Mouse (Mus musculus) liver, embryonic 11.5 days (tissue): ENCODE results near the gene Pfkp. TPM values are rescaled to one million over a fixed set of nuclear protein-coding genes. Genes with fewer than 3 reads are reported as not detected.
A peak's percentile ranks its signal among the peaks of the same experiment; 100 is the strongest.

Source experiments
- ATAC-seq: fragments of 200-750 bp; cut with Nextera tagmentation; replicated peaks from 2 replicates; pipeline ENCODE4 v1.8.0; 2017; ENCODE audit warnings: moderate number of reproducible peaks, mild to moderate bottlenecking, moderate TSS enrichment, moderate library complexity; ENCODE audit not compliant: low FRiP score
- DNase-seq: peaks from one replicate; pipeline ENCODE4 v3.0.0-alpha.2; 2017; ENCODE audit warnings: low spot score
- H3K27ac ChIP-seq: fragments of 300-500 bp; sonication (generic); 2 replicates; pipeline ENCODE4 v1.5.1; 2014; ENCODE audit warnings: mild to moderate bottlenecking, low read depth, low read length, control low read depth
- H3K27me3 ChIP-seq: fragments of 300-500 bp; sonication (generic); replicated peaks from 2 replicates; pipeline ENCODE4 v1.6.1; 2014; ENCODE audit warnings: low read length, mixed read lengths; ENCODE audit not compliant: control insufficient read depth, insufficient read depth
- H3K36me3 ChIP-seq: fragments of 300-500 bp; sonication (generic); 2 replicates; pipeline ENCODE4 v1.6.1; 2014; ENCODE audit warnings: mild to moderate bottlenecking, low read length, moderate library complexity, mixed read lengths; ENCODE audit not compliant: control insufficient read depth, insufficient read depth
- H3K4me1 ChIP-seq: fragments of 300-500 bp; sonication (generic); replicated peaks from 2 replicates; pipeline ENCODE4 v1.6.1; 2014; ENCODE audit warnings: low read length, mixed read lengths; ENCODE audit not compliant: control insufficient read depth, insufficient read depth
- H3K4me2 ChIP-seq: fragments of 300-500 bp; sonication (generic); 2 replicates; pipeline ENCODE4 v1.6.1; 2014; ENCODE audit warnings: mild to moderate bottlenecking, control low read depth, moderate library complexity
- H3K4me3 ChIP-seq: fragments of 300-500 bp; sonication (generic); 2 replicates; pipeline ENCODE4 v1.5.1; 2014; ENCODE audit warnings: low read depth, low read length, control low read depth
- H3K9ac ChIP-seq: fragments of 300-500 bp; sonication (generic); 2 replicates; pipeline ENCODE4 v1.6.1; 2014; ENCODE audit warnings: low read depth, low read length, control low read depth
- H3K9me3 ChIP-seq: fragments of 300-500 bp; sonication (generic); 2 replicates; pipeline ENCODE4 v1.6.1; 2016; ENCODE audit warnings: low read length, inconsistent platforms, mixed read lengths; ENCODE audit not compliant: control insufficient read depth
- WGBS: fragments of 180-500 bp; shearing (Covaris S2); extraction: QIAGEN DNeasy Blood & Tissue Kit; methylation state at CpG from one replicate; pipeline ENCODE4 v1.1.7; 2014; 5-methylcytosine and 5-hydroxymethylcytosine counted together
- polyA plus RNA-seq: library from polyadenylated mRNA; unstranded; fragments of >200 nt; fragmentation: Nextera tagmentation; extraction: Ambion mirVana; gene quantifications from 2 replicates; pipeline ENCODE4 v1.2.1, GENCODE M21; 2014

Pfkp gene
- polyA plus RNA-seq, 1 experiment from 2014 or later = 27.4 TPM

DNA sequence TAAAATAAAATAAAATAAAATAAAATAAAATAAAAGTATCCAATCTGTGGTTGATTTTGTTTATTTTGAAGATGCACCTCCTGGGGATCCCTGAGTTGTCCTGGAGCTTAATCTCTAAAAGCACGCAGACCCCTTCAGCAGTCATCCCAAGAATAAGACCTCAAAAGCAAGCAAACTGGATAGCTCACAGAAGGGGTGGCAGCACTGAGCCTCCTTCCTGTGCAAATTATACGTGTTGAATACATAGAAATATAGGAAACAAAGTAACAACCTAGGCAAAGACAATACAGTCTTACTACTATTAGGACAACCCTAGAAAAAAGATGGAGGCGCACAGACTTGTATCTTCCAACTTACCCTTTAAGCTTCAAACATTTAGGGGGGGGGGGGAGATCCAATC lies 965 bp upstream of the Pfkp start:
- H3K4me1 ChIP-seq = peaks cover 10% of the 10 kb centered on the region; the same call in 1 of the 2 replicates
- no peaks in the 10 kb centered on the region for H3K27me3 ChIP-seq
- H3K9me3 ChIP-seq = no peaks in the 10 kb centered on the region
- H3K4me2 ChIP-seq = no peak overlapping the region
- no peak overlapping the region for H3K27ac ChIP-seq
- WGBS = 80% methylated on average over 3 of the region's 3 CpGs
- no peak for ATAC-seq
- H3K9ac ChIP-seq = no peak overlapping the region
- no peak for DNase-seq
- H3K4me3 ChIP-seq = no peak overlapping the region
- H3K36me3 ChIP-seq = no peaks in the 10 kb centered on the region

DNA sequence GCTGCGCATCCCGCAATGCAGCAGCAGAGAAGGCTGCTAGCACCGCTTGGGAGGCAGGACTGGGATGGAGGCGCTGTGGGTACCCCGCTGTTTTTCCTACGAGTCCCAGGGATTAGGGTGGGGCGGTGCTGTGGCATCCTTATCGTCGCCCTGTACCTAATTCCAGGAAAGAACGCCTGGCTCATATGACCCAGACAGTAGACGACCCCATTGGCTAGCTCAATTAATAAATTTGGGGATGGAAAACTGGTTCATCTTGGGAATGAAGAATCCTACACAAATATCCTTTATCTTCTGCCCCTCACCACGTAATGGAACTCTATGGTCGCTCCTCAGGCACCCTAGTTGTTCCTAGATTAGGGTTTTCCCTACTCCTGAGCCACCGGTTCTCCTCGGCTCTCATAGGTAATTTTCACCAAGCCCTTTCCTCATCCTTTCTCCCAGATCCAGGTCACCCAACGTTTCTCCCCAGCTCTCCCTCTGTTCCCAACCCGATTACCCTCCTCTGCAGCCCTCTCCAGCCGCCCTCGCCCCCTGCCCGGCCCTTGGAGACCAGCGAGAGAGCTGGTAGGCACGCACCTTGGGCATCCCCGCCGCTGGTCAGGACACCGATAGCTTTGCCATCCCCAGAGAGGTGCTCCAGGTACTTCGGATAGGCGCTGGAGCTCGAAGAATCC lies 447 bp downstream of the Pfkp start:
- DNase-seq (no peak), ATAC-seq (peak; percentile 22; the same call in 1 of the 2 replicates)
- Histone ChIP-seq H3K9ac (peak overlapping the region; percentile 71), H3K4me1 (peaks cover 17% of the 10 kb centered on the region), H3K27me3 (no peaks in the 10 kb centered on the region), H3K36me3 (no peaks in the 10 kb centered on the region), H3K9me3 (no peaks in the 10 kb centered on the region), H3K27ac (peak overlapping the region; percentile 43; the same call in 1 of the 2 replicates), H3K4me3 (peak overlapping the region; percentile 70), H3K4me2 (peak overlapping the region; percentile 100)
- 1% methylated on average over 27 of the region's 28 CpGs for WGBS

DNA sequence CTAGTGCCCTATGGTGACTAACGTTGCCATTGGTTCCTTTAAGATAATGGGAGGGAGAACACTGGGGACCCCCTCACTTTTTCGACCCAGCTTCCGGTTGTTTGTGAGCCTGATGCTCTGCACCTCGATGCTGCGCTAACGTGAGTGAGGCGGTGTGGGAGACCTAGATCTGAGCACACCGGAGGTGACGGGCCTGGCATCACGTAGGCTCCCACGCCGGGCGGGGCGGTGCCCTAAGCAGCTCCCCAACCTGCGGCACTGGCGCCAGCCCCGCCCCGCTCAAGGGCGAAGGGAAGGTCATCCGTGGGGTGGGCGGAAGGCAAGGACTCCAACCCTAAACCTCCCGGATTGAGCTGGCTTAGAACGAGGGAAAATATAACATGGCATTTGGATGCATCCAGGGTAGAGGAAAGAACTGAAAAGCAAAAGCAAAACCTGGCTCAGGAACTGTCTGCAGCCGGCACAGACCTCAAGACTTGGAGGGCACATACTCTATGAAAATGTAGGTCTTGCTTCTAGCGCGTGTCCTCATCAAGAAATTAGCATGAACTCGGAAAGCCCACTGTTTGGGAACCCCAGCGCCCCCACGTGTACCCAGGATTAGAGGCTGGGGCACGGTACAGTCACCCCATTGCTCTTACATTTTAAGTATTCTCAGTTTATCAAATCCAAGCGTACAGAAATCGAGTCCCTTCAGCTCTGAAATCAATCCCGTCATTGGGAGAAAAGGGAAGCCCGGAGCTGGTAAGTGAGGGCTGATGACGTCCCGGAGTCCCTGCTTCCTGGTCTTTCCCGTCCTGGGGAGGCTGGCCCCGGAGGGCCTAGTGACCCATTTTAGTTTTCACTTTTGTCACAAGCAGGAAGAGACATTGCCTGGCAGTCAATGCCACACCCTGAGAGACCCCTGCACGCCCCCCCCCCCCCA lies 1.2 kb downstream of the Pfkp start:
- no peaks in the 10 kb centered on the region for H3K36me3 ChIP-seq
- H3K4me2 ChIP-seq = peak overlapping the region; percentile 100
- DNase-seq = peak; percentile 62
- peak overlapping the region; percentile 43 for H3K27ac ChIP-seq
- H3K9ac ChIP-seq = peak overlapping the region; percentile 71
- 1% methylated on average over 39 of the region's 39 CpGs for WGBS
- ATAC-seq = peak; percentile 62
- H3K4me1 ChIP-seq = peaks cover 22% of the 10 kb centered on the region
- no peaks in the 10 kb centered on the region for H3K9me3 ChIP-seq
- H3K4me3 ChIP-seq = peak overlapping the region; percentile 70
- no peaks in the 10 kb centered on the region for H3K27me3 ChIP-seq

DNA sequence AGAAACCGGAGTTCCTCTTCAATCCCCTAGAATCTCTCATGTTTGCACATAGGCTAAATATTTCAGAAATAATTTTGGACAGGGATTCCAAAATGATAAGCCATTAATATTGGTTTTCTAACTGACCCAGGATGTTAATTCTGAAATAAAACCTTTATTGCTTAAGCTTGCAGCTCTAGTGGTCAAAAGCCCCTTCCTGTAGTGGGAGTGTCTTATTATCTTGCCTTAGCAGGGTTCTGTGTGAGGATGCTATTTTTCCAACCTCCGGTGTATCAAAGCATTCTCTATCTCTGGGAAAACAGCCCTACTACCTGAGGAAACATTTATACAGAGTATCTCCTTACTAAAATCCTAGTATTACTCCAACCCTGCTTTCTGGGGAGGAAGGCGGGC lies 1.9 kb downstream of the Pfkp start:
- no peaks in the 10 kb centered on the region for H3K9me3 ChIP-seq
- peak overlapping the region; percentile 43; the same call in 1 of the 2 replicates for H3K27ac ChIP-seq
- H3K36me3 ChIP-seq = no peaks in the 10 kb centered on the region
- H3K4me3 ChIP-seq = peak overlapping the region; percentile 70
- H3K27me3 ChIP-seq = no peaks in the 10 kb centered on the region
- 37% methylated on average over 3 of the region's 3 CpGs for WGBS
- H3K9ac ChIP-seq = peak overlapping the region; percentile 71
- peaks cover 22% of the 10 kb centered on the region for H3K4me1 ChIP-seq
- ATAC-seq = no peak
- peak overlapping the region; percentile 100 for H3K4me2 ChIP-seq
- DNase-seq = no peak

GRCm38 (mm10) chr13:6646266-6646665 lies 2.3 kb downstream of the Pfkp start:
- Histone ChIP-seq H3K36me3 (no peaks in the 10 kb centered on the region), H3K27me3 (no peaks in the 10 kb centered on the region), H3K27ac (no peak overlapping the region), H3K4me3 (no peak overlapping the region), H3K9me3 (no peaks in the 10 kb centered on the region), H3K4me1 (peaks cover 22% of the 10 kb centered on the region), H3K9ac (no peak overlapping the region), H3K4me2 (peak overlapping the region; percentile 1; the same call in 1 of the 2 replicates)
- DNase-seq (no peak), ATAC-seq (no peak)
- WGBS = 60% methylated on average over 2 of the region's 2 CpGs

DNA sequence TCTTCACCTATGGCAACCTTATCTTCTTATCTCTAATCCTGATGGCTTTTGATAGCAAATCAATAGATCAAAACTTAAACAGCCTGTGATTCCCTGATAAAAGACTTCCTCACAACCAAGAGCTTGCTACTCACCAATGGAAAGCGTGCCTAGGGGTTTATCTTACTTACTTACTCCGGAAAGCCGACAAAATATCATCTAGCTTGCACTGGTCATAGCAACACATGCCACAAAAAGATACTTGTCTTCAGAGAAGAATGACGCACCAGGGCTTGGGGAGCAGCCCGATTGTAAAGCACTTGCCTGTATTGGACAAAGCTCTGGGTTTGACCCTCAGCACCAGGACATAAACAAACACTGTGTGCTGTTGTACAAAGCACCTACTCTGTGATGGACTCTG lies 4.6 kb downstream of the Pfkp start:
- Histone ChIP-seq H3K27ac (no peak overlapping the region), H3K4me3 (no peak overlapping the region), H3K27me3 (no peaks in the 10 kb centered on the region), H3K9me3 (no peaks in the 10 kb centered on the region), H3K4me2 (no peak overlapping the region), H3K9ac (no peak overlapping the region), H3K36me3 (no peaks in the 10 kb centered on the region), H3K4me1 (peaks cover 20% of the 10 kb centered on the region)
- ATAC-seq (no peak), DNase-seq (no peak)
- 49% methylated on average over 5 of the region's 5 CpGs for WGBS

- Histone ChIP-seq H3K27ac (no peak overlapping the region), H3K4me3 (no peak overlapping the region), H3K9me3 (no peaks in the 10 kb centered on the region), H3K4me1 (peaks cover 18% of the 10 kb centered on the region), H3K36me3 (no peaks in the 10 kb centered on the region), H3K4me2 (no peak overlapping the region), H3K9ac (no peak overlapping the region), H3K27me3 (no peaks in the 10 kb centered on the region)
- DNase-seq (no peak), ATAC-seq (no peak)
- WGBS = 83% methylated on average over 4 of the region's 4 CpGs
Observed at GRCm38 (mm10) chr13:6643026-6643425, 5.6 kb downstream of the Pfkp start.

- no peak overlapping the region for H3K9ac ChIP-seq
- H3K4me2 ChIP-seq = no peak overlapping the region
- H3K36me3 ChIP-seq = no peaks in the 10 kb centered on the region
- no peaks in the 10 kb centered on the region for H3K27me3 ChIP-seq
- 52% methylated on average over 5 of the region's 5 CpGs for WGBS
- ATAC-seq (0 out of 2 replicates have a peak, but pooled peaks have one; percentile 24), DNase-seq (no peak)
- no peak overlapping the region for H3K4me3 ChIP-seq
- peaks cover 18% of the 10 kb centered on the region for H3K4me1 ChIP-seq
- H3K9me3 ChIP-seq = no peaks in the 10 kb centered on the region
- H3K27ac ChIP-seq = no peak overlapping the region
Observed at GRCm38 (mm10) chr13:6642453-6642852, 6.1 kb downstream of the Pfkp start.
